Mouse (Mus musculus) limb, embryonic 14.5 days (tissue): ENCODE data around the gene Gm6408. TPM values are rescaled to one million over a fixed set of nuclear protein-coding genes. Genes with fewer than 3 reads are reported as not detected.
"Not testable (repeated sequence)": the region's sequence is repeated elsewhere in the genome, so short reads cannot be mapped to it uniquely, and the experiment has no call there.

Experiments
- ATAC-seq: fragments of 200-750 bp; cut with Nextera tagmentation; 2 replicates; pipeline ENCODE4 v1.8.0; 2017; ENCODE audit warnings: low read depth, moderate number of reproducible peaks, moderate TSS enrichment; ENCODE audit not compliant: low FRiP score
- DNase-seq: peaks from one replicate; pipeline ENCODE4 v3.0.0-alpha.2; 2015; ENCODE audit warnings: low spot score
- H3K27ac ChIP-seq: fragments of 300-500 bp; sonication (generic); replicated peaks from 2 replicates; pipeline ENCODE4 v1.5.1; 2014; ENCODE audit warnings: low read depth, mild to moderate bottlenecking, low read length, moderate library complexity, mixed read lengths
- H3K27me3 ChIP-seq: fragments of 300-500 bp; sonication (generic); 2 replicates; pipeline ENCODE4 v1.6.1; 2014; ENCODE audit warnings: low read length, mixed read lengths; ENCODE audit not compliant: control insufficient read depth, insufficient read depth
- H3K36me3 ChIP-seq: fragments of 300-500 bp; sonication (generic); 2 replicates; pipeline ENCODE4 v1.6.1; 2014; ENCODE audit warnings: mild to moderate bottlenecking, low read length, moderate library complexity, mixed read lengths; ENCODE audit not compliant: control insufficient read depth, insufficient read depth
- H3K4me1 ChIP-seq: fragments of 300-500 bp; sonication (generic); 2 replicates; pipeline ENCODE4 v1.6.1; 2014; ENCODE audit warnings: antibody characterized with exemption, low read length, mixed read lengths; ENCODE audit not compliant: control insufficient read depth, insufficient read depth
- H3K4me2 ChIP-seq: fragments of 300-500 bp; sonication (generic); replicated peaks from 2 replicates; pipeline ENCODE4 v1.6.1; 2014; ENCODE audit warnings: low read depth, mild to moderate bottlenecking, low read length, moderate library complexity; ENCODE audit not compliant: severe bottlenecking
- H3K4me3 ChIP-seq: fragments of 300-500 bp; sonication (generic); replicated peaks from 2 replicates; pipeline ENCODE4 v1.5.1; 2014; ENCODE audit warnings: low read length
- H3K9ac ChIP-seq: fragments of 300-500 bp; sonication (generic); 2 replicates; pipeline ENCODE4 v1.6.1; 2014; ENCODE audit warnings: mild to moderate bottlenecking, low read depth, low read length, moderate library complexity; ENCODE audit not compliant: severe bottlenecking
- H3K9me3 ChIP-seq: fragments of 300-500 bp; sonication (generic); 2 replicates; pipeline ENCODE4 v1.6.1; 2016; ENCODE audit warnings: low read length; ENCODE audit not compliant: control insufficient read depth
- POLR2A ChIP-seq: fragments of 200-500 bp; IDR thresholded peaks from 2 replicates; pipeline ENCODE4 v1.8.0; 2012; ENCODE audit warnings: inconsistent platforms, mild to moderate bottlenecking, moderate library complexity, borderline replicate concordance; ENCODE audit not compliant: insufficient read depth, insufficient read length; ENCODE audit errors: extremely low read depth
- WGBS: fragments of 180-500 bp; shearing (Covaris S2); extraction: QIAGEN DNeasy Blood & Tissue Kit; methylation state at CpG from one replicate; pipeline ENCODE4 v1.1.7; 2014; 5-methylcytosine and 5-hydroxymethylcytosine counted together
- polyA plus RNA-seq, 2 experiments: library from polyadenylated mRNA; depleted of rRNA in 1 of 2; stranded (reverse) in 1 of 2; unstranded in 1 of 2; fragments of >200 nt; fragmentation: Nextera tagmentation in 1 of 2; extraction: Ambion mirVana in 1 of 2; gene quantifications; 2 replicates each; pipeline versions ENCODE4 v1.2.1 to v1.2.3; 2012 to 2014

Gm6408 gene
- polyA plus RNA-seq, 2 experiments = 0.06 TPM; not detected in 1

DNA sequence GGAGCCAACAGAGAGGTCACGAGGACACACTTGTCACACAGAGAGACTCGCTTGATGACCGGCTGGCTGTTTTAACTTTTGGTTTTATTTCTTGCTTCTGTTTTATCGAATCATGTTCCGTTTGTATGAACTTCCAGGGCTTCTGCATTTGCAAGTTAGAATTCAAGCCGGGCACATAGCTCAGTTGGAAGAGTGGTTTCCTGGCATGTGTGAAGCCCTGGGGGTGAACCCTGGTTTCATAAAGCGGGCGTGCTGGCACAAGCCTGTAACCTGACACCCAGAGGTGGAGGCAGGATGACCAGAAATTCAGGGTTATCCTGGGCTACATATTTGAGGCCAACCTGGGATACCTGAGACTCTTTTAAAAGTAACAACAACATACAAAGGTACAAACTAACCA lies 20.2 kb upstream of the Gm6408 start:
- TF ChIP-seq POLR2A = no peak
- H3K9ac ChIP-seq = no peak overlapping the region
- ATAC-seq (no peak), DNase-seq (no peak)
- 0 out of 2 replicates have a peak, but pooled peaks cover 4% of the 10 kb centered on the region for H3K36me3 ChIP-seq
- WGBS = 73% methylated on average over 8 of the region's 8 CpGs
- H3K27me3 ChIP-seq = no peaks in the 10 kb centered on the region
- no peaks in the 10 kb centered on the region for H3K9me3 ChIP-seq
- H3K4me3 ChIP-seq = no peak overlapping the region
- H3K4me2 ChIP-seq = no peak overlapping the region
- no peaks in the 10 kb centered on the region for H3K4me1 ChIP-seq
- no peak overlapping the region for H3K27ac ChIP-seq

DNA sequence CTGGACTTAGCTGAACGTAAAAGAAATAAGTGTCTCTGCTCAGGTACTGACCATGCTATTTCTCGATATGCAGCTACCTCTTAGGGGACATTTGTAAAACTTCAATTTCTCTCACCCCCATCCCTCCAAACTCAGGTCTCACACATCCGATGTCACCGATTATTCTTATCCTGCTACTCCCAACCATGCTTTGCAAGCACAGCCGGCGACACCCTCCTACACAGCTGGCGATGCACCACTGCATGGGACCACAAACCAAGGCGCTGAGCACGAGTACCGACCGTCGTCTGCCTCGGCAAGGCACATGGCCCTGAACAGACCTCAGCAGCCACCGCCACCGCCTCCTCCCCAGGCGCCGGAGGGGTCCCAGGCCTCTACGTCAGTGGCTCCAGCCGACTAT lies 15.1 kb upstream of the Gm6408 start:
- Histone ChIP-seq H3K9ac (no peak overlapping the region), H3K9me3 (no peaks in the 10 kb centered on the region), H3K4me3 (no peak overlapping the region), H3K4me2 (no peak overlapping the region), H3K36me3 (peaks cover 7% of the 10 kb centered on the region; the same call in 1 of the 2 replicates), H3K27me3 (no peaks in the 10 kb centered on the region), H3K27ac (no peak overlapping the region), H3K4me1 (no peaks in the 10 kb centered on the region)
- ATAC-seq (no peak), DNase-seq (no peak)
- TF ChIP-seq POLR2A = no peak
- WGBS = 92% methylated on average over 19 of the region's 19 CpGs

DNA sequence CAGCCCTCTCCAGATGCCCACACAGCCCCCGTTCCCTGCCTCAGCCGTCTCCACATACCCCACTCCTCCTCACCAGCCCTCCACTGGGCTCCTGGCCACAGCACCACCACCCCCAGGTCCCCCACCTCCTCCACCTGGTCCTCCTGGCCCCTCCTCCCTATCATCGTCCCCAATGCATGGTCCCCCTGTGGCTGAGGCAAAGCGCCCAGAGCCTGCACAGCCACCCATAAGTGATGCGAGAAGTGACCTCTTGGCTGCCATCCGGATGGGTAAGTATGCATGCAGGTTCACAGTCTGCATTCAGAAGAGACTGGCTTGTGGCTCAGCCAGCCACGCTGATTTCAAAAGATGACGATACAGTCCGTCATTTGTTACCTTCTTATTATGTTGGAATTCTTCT lies 13.5 kb upstream of the Gm6408 start:
- Histone ChIP-seq H3K9ac (no peak overlapping the region), H3K4me2 (no peak overlapping the region), H3K4me1 (no peaks in the 10 kb centered on the region), H3K9me3 (no peaks in the 10 kb centered on the region), H3K36me3 (peaks cover 7% of the 10 kb centered on the region; the same call in 1 of the 2 replicates), H3K27ac (no peak overlapping the region), H3K27me3 (no peaks in the 10 kb centered on the region), H3K4me3 (no peak overlapping the region)
- ATAC-seq (no peak), DNase-seq (no peak)
- WGBS = 91% methylated on average over 9 of the region's 9 CpGs
- TF ChIP-seq POLR2A = no peak

DNA sequence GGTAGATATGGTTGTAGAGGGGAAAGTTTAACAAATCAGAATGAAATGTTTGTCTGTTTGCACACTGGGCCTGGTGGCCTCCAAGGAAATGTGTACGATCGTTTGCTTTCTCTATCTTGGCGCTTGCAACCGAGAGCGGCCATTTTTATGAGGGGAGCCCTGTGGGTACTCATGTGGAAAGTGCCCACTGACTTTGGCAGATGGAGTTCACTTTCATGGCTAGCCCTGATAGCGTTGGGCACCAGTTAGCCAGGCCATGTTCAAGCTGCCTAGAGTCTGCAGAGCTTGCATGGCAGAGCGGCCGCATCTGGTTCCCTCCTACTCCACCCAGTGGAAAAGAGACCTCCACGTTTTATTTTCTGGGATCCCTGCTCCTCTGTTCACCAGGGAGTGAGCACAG lies 10.9 kb upstream of the Gm6408 start:
- whole genome bisulfite sequencing = 87% methylated on average over 9 of the region's 9 CpGs
- ATAC-seq (no peak), DNase-seq (no peak)
- Histone ChIP-seq H3K9me3 (no peaks in the 10 kb centered on the region), H3K9ac (no peak overlapping the region), H3K4me3 (no peak overlapping the region), H3K4me1 (no peaks in the 10 kb centered on the region), H3K27me3 (no peaks in the 10 kb centered on the region), H3K4me2 (no peak overlapping the region), H3K36me3 (peaks cover 7% of the 10 kb centered on the region; the same call in 1 of the 2 replicates), H3K27ac (no peak overlapping the region)
- TF ChIP-seq POLR2A = no peak

DNA sequence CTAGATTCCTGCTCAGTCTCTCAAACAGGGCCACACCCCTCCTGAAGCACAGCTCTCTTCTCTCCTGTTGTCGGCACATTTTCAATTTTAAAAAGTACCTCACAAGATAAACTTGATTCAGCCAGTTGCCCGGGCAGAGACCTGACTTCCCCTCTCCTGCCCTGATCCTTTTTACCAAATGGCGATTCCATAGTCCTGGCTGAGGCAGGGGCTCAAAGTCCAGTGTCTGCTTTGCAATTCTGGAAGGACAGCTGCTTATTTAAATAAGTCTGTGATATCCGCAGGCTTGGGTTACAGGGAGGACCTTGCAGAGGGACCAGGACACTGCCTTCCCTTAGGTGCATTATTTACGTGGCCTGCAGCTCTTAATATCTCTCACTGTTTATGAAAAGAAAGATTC lies 10.5 kb upstream of the Gm6408 start:
- H3K27me3 ChIP-seq = no peaks in the 10 kb centered on the region
- H3K9ac ChIP-seq = no peak overlapping the region
- H3K4me3 ChIP-seq = no peak overlapping the region
- 89% methylated on average over 5 of the region's 5 CpGs for WGBS
- H3K4me1 ChIP-seq = no peaks in the 10 kb centered on the region
- no peak for TF ChIP-seq POLR2A
- no peak for ATAC-seq
- no peak for DNase-seq
- H3K36me3 ChIP-seq = peaks cover 7% of the 10 kb centered on the region; the same call in 1 of the 2 replicates
- no peak overlapping the region for H3K27ac ChIP-seq
- H3K9me3 ChIP-seq = no peaks in the 10 kb centered on the region
- H3K4me2 ChIP-seq = no peak overlapping the region

DNA sequence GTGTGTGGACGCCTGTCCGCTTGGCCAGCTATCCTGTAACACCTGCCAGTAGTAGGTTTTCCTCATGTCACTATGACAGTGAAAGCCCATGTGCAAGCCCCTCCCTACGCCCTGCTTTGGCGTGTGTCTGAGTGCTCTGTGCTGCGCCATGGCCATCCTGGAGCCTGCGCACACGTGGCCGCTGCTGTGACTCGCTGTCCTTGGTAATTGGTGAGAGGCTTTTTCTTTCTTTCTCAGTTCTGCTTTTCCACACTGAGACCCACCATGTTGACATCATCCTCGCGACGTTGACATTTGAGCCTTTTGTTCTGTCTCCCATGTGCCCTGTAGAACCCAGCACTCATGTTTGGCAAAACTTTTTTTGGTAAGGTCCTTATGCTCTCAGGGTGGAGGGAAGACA lies 9.9 kb upstream of the Gm6408 start:
- H3K9me3 ChIP-seq = no peaks in the 10 kb centered on the region
- 93% methylated on average over 12 of the region's 12 CpGs for WGBS
- no peak overlapping the region for H3K4me2 ChIP-seq
- TF ChIP-seq POLR2A = no peak
- no peak for ATAC-seq
- H3K4me1 ChIP-seq = no peaks in the 10 kb centered on the region
- no peak overlapping the region for H3K4me3 ChIP-seq
- no peak overlapping the region for H3K27ac ChIP-seq
- no peak for DNase-seq
- H3K36me3 ChIP-seq = peaks cover 5% of the 10 kb centered on the region; the same call in 1 of the 2 replicates
- no peak overlapping the region for H3K9ac ChIP-seq
- no peaks in the 10 kb centered on the region for H3K27me3 ChIP-seq

DNA sequence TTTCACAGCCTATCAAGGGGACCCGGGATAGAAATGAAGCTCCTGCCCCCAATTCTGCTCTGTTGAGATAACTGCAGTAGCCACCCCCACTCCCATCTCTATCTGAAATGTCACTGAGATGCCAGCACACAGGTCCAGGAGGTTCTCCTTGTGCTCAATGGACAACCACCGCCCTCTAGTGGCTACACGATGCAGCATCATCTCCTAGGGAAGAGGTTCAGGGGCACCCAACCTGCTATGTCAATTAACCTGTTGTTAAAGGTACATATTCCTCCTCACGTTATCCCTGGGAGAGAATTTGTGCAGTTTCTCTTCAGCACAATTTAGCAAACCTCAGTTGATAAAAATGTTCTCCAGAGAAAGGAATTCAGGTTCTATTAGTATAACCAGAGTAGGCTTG lies 2.2 kb upstream of the Gm6408 start:
- not testable (repeated sequence) for H3K27ac ChIP-seq, H3K9ac ChIP-seq, DNase-seq, H3K27me3 ChIP-seq, H3K4me3 ChIP-seq, H3K36me3 ChIP-seq, H3K4me2 ChIP-seq, H3K4me1 ChIP-seq, ATAC-seq, H3K9me3 ChIP-seq
- 10% methylated on average over 4 of the region's 4 CpGs for WGBS

DNA sequence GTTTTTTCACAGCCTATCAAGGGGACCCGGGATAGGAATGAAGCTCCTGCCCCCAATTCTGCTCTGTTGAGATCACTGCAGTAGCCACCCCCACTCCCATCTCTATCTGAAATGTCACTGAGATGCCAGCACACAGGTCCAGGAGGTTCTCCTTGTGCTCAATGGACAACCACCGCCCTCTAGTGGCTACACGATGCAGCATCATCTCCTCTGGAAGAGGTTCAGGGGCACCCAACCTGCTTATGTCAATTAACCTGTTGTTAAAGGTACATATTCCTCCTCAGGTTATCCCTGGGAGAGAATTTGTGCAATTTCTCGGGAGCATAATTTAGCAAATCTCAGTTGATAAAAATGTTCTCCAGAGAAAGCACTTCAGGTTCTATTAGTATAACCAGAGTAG lies 7.2 kb downstream of the Gm6408 start:
- DNase-seq = not testable (repeated sequence)

More for the DNA sequence above, 7.2 kb downstream of the Gm6408 start:
- H3K4me2 ChIP-seq, ATAC-seq, H3K4me1 ChIP-seq, H3K9me3 ChIP-seq, H3K27me3 ChIP-seq, H3K36me3 ChIP-seq, H3K4me3 ChIP-seq, H3K27ac ChIP-seq, H3K9ac ChIP-seq: not testable (repeated sequence)
- 18% methylated on average over 2 of the region's 4 CpGs for WGBS
